Mouse (Mus musculus) bone marrow macrophage, adult 2 months (primary cell): ENCODE measurements around the gene Cldn10. TPM values are rescaled to one million over a fixed set of nuclear protein-coding genes. Genes with fewer than 3 reads are reported as not detected.
A peak's percentile ranks its signal among the peaks of the same experiment; 100 is the strongest.
"Not testable (repeated sequence)": the region's sequence is repeated elsewhere in the genome, so short reads cannot be mapped to it uniquely, and the experiment has no call there.

Source experiments
- H3K27ac ChIP-seq: 2 replicates; pipeline ENCODE4 v1.5.1; 2012; ENCODE audit warnings: low read depth, low read length; ENCODE audit not compliant: insufficient read depth
- H3K4me1 ChIP-seq: 2 replicates; pipeline ENCODE4 v1.6.1; 2012; ENCODE audit warnings: low read length; ENCODE audit not compliant: control insufficient read depth, insufficient read depth
- H3K4me3 ChIP-seq: 2 replicates; pipeline ENCODE4 v1.5.1; 2012; ENCODE audit warnings: mild to moderate bottlenecking, low read length, moderate library complexity; ENCODE audit not compliant: insufficient read depth
- CTCF ChIP-seq: IDR thresholded peaks from 2 replicates; pipeline ENCODE4 v1.5.1; 2012; ENCODE audit warnings: low read depth, mild to moderate bottlenecking, low read length, moderate library complexity
- POLR2A ChIP-seq: IDR thresholded peaks from 2 replicates; pipeline ENCODE4 v1.6.1; 2012; ENCODE audit warnings: mild to moderate bottlenecking, low read depth, low read length, borderline replicate concordance
- polyA plus RNA-seq: library from polyadenylated mRNA; stranded (reverse); fragments of >200 nt; gene quantifications from 2 replicates; pipeline ENCODE4 v1.2.4, GENCODE M21; 2012; ENCODE audit not compliant: missing spikeins, insufficient read depth, insufficient read length

Gene Cldn10
- polyA plus RNA-seq, 1 experiment = not detected

GRCm38 (mm10) chr14:118796694-118797058, 9.0 kb downstream of the Cldn10 start:
- no peak for TF ChIP-seq POLR2A
- TF ChIP-seq CTCF = no peak
- Histone ChIP-seq H3K27ac (no peak overlapping the region), H3K4me3 (no peak overlapping the region), H3K4me1 (0 out of 2 replicates have a peak, but pooled peaks cover 3% of the 10 kb centered on the region)

GRCm38 (mm10) chr14:118797270-118797669, 9.6 kb downstream of the Cldn10 start:
- H3K27ac ChIP-seq = no peak overlapping the region
- H3K4me1 ChIP-seq = no peaks in the 10 kb centered on the region

GRCm38 (mm10) chr14:118799918-118800317, 12.2 kb downstream of the Cldn10 start:
- no peak overlapping the region for H3K4me3 ChIP-seq
- TF ChIP-seq POLR2A (no peak), CTCF (no peak)
- no peaks in the 10 kb centered on the region for H3K4me1 ChIP-seq
- no peak overlapping the region for H3K27ac ChIP-seq

More at GRCm38 (mm10) chr14:118797270-118797669, 9.6 kb downstream of the Cldn10 start:
- H3K4me3 ChIP-seq = no peak overlapping the region
- TF ChIP-seq POLR2A = no peak
- no peak for TF ChIP-seq CTCF

- no peak overlapping the region for H3K27ac ChIP-seq
- H3K4me3 ChIP-seq = no peak overlapping the region
- no peaks in the 10 kb centered on the region for H3K4me1 ChIP-seq
- TF ChIP-seq POLR2A (no peak), CTCF (no peak)
These were observed 16.2 kb downstream of the Cldn10 start for GRCm38 (mm10) chr14:118803936-118804335.

- Histone ChIP-seq H3K27ac (no peak overlapping the region), H3K4me3 (no peak overlapping the region), H3K4me1 (no peaks in the 10 kb centered on the region)
- no peak for TF ChIP-seq POLR2A
- peak; percentile 46; the same call in 1 of the 2 replicates for TF ChIP-seq CTCF
These were observed 16.6 kb downstream of the Cldn10 start for GRCm38 (mm10) chr14:118804351-118804750.

- no peak overlapping the region for H3K27ac ChIP-seq
- no peak overlapping the region for H3K4me3 ChIP-seq
- TF ChIP-seq POLR2A (no peak), CTCF (no peak)
- no peaks in the 10 kb centered on the region for H3K4me1 ChIP-seq
These were observed 19.9 kb downstream of the Cldn10 start for GRCm38 (mm10) chr14:118807653-118808052.

- H3K27ac ChIP-seq, H3K4me3 ChIP-seq, H3K4me1 ChIP-seq: not testable (repeated sequence)
These were observed 20.5 kb downstream of the Cldn10 start for GRCm38 (mm10) chr14:118808183-118808582.

GRCm38 (mm10) chr14:118809686-118810085, 22.0 kb downstream of the Cldn10 start:
- Histone ChIP-seq H3K27ac (no peak overlapping the region), H3K4me3 (no peak overlapping the region), H3K4me1 (no peaks in the 10 kb centered on the region)
- TF ChIP-seq POLR2A (no peak), CTCF (no peak)

GRCm38 (mm10) chr14:118811256-118811655, 23.5 kb downstream of the Cldn10 start:
- H3K4me3 ChIP-seq, H3K27ac ChIP-seq, H3K4me1 ChIP-seq: not testable (repeated sequence)

- H3K4me3 ChIP-seq = no peak overlapping the region
- TF ChIP-seq POLR2A = no peak
- H3K27ac ChIP-seq = no peak overlapping the region
- H3K4me1 ChIP-seq = no peaks in the 10 kb centered on the region
These were observed 25.4 kb downstream of the Cldn10 start for GRCm38 (mm10) chr14:118813111-118813510.

- TF ChIP-seq CTCF (peak; percentile 37; the same call in 1 of the 2 replicates), POLR2A (no peak)
- Histone ChIP-seq H3K4me1 (no peaks in the 10 kb centered on the region), H3K27ac (no peak overlapping the region), H3K4me3 (no peak overlapping the region)
These were observed 28.8 kb downstream of the Cldn10 start for GRCm38 (mm10) chr14:118816503-118816902.
